Mouse (Mus musculus) thymus, adult 2 months (tissue): Measurements from ENCODE around the gene Tifa.

Experiments
- CTCF ChIP-seq: fragments of 200-500 bp; IDR thresholded peaks from 2 replicates; pipeline ENCODE4 v1.5.1; 2012; ENCODE audit warnings: mild to moderate bottlenecking, control low read depth, low read length, moderate library complexity, borderline replicate concordance; ENCODE audit not compliant: control insufficient read depth, poor library complexity, insufficient read depth; ENCODE audit errors: extremely low read depth
- POLR2A ChIP-seq: fragments of 200-500 bp; IDR thresholded peaks from 2 replicates; pipeline ENCODE4 v1.6.1; 2012; ENCODE audit warnings: mild to moderate bottlenecking, low read length, control low read depth, moderate library complexity; ENCODE audit not compliant: control insufficient read depth, poor library complexity, insufficient read depth; ENCODE audit errors: extremely low read depth

DNA sequence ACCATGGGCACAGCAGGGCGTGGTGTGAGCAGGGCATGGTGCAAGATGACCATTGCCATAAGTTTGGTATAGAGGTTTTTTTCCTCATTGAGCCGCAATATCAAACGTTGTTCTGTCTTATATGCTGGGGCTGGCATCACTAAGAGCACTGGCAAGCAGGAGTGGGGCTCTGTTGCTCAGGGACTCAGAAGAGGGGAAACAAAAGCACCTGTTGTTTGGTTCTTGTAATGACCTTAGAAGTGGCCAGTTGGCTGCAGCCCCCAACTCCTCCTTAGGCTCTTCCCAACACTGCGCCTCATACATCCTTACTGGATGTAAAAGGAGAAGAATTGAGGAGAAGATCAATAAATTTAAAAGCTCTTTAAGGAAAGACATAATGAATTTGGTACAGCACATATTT is 41.0 kb upstream of the Tifa start:
- TF ChIP-seq POLR2A (no peak), CTCF (no peak)
